Mouse (Mus musculus) heart, adult 10 weeks (tissue): Measurements from ENCODE around the gene Ddhd1. TPM values are rescaled to one million over a fixed set of nuclear protein-coding genes. Genes with fewer than 3 reads are reported as not detected.

ENCODE experiments used
- polyA plus RNA-seq: library from polyadenylated mRNA; stranded (reverse); fragments of 350-450 nt; fragmentation: Illumina TruSeq; extraction: RNeasy Lipid Tissue Mini Kit (QIAGEN cat#74804); gene quantifications from one replicate; pipeline ENCODE4 v1.2.3, GENCODE M21; 2014; ENCODE audit warnings: low read depth, low replicate concordance

Gene Ddhd1
- 14.1 TPM for polyA plus RNA-seq

GRCm38 (mm10) chr14:45657641-45658611 lies at the start of gene Ddhd1:
Gene Ddhd1 (minus strand): TSS chr14:45658143.

Other genes starting within 250 kb of the Ddhd1 start
- 208 TPM for gene Fermt2, start 128.0 kb downstream of the Ddhd1 start, polyA plus RNA-seq